Mouse (Mus musculus) erythroblast, embryonic 14.5 days (primary cell): ENCODE results near the gene Gm4981. TPM values are rescaled to one million over a fixed set of nuclear protein-coding genes. Genes with fewer than 3 reads are reported as not detected.

Source experiments
- H3K27me3 ChIP-seq: 2 replicates; pipeline ENCODE4 v1.6.1; 2012; ENCODE audit warnings: inconsistent platforms; ENCODE audit not compliant: control insufficient read depth
- H3K36me3 ChIP-seq: 2 replicates; pipeline ENCODE4 v1.6.1; 2012; ENCODE audit warnings: mild to moderate bottlenecking, inconsistent platforms; ENCODE audit not compliant: control insufficient read depth
- H3K4me1 ChIP-seq: 2 replicates; pipeline ENCODE4 v1.6.1; 2012; ENCODE audit warnings: inconsistent platforms; ENCODE audit not compliant: control insufficient read depth
- H3K4me3 ChIP-seq: replicated peaks from 2 replicates; pipeline ENCODE3; 2012; ENCODE audit warnings: moderate library complexity, mild to moderate bottlenecking, inconsistent platforms
- H3K9me3 ChIP-seq: 2 replicates; pipeline ENCODE4 v1.6.1; 2012; ENCODE audit warnings: low read length, inconsistent platforms, mixed read lengths; ENCODE audit not compliant: control insufficient read depth
- GATA1 ChIP-seq: IDR thresholded peaks from 2 replicates; pipeline ENCODE4 v1.6.1; 2012; ENCODE audit warnings: low read length, inconsistent platforms, mixed read lengths
- TAL1 ChIP-seq: IDR thresholded peaks from 3 replicates; pipeline ENCODE4 v1.6.1; 2012; ENCODE audit warnings: low read length, inconsistent platforms, mixed read lengths
- polyA plus RNA-seq: library from polyadenylated mRNA; stranded (reverse); fragments of >175 nt; gene quantifications from 2 replicates; pipeline ENCODE4 v1.2.3, GENCODE M21; 2012

The Gm4981 gene
- polyA plus RNA-seq, 1 experiment: not detected

DNA sequence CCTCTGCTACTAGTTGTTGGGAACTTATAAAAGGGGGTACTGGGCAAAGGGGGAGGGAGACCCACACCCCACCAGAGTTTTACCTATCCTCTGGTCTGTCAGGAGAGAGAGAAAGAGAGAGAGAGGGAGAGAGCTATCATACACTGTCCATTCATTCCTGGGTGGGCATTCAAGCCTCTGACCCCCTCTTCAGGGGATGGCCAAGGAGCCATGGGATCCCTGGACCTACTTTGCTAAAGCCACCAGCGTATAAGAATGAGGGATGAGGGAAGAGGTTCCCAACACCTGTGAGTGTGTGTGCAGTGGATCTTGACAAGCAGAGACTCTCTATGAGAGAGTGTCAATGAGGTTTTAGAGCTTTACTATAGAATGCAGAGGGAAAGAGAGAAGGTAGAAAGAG lies 30.5 kb downstream of the Gm4981 start:
- Histone ChIP-seq H3K27me3 (no peaks in the 10 kb centered on the region), H3K4me1 (no peaks in the 10 kb centered on the region), H3K4me3 (no peak overlapping the region), H3K36me3 (no peaks in the 10 kb centered on the region), H3K9me3 (peaks cover 6% of the 10 kb centered on the region)
- TF ChIP-seq GATA1 (no peak), TAL1 (no peak)

Other genes with a start within 250 kb of the Gm4981 start
- 0.06 TPM in 1 of 2 replicates, not detected in the other for gene AW822073, start 11.8 kb downstream of the Gm4981 start, polyA plus RNA-seq
- gene Duxf3, start 4.0 kb downstream of the Gm4981 start, polyA plus RNA-seq: not detected in 2 replicates
- gene Gcc2, start 18.8 kb upstream of the Gm4981 start, polyA plus RNA-seq: 0.08 and 0.17 TPM in 2 replicates
- 0.20 and 0.43 TPM in 2 replicates for gene Lims1, start 86.8 kb upstream of the Gm4981 start, polyA plus RNA-seq
- gene Ranbp2, start 210.2 kb upstream of the Gm4981 start, polyA plus RNA-seq: 0.23 and 0.29 TPM in 2 replicates